Mouse (Mus musculus): Measurements from ENCODE around the gene Pde4d.

The Pde4d gene

GRCm38 (mm10) chr13:109260796-109261516 lies 811.2 kb downstream of the Pde4d start:
- DNase-seq: no peak

GRCm38 (mm10) chr13:109261642-109262220 lies 812.0 kb downstream of the Pde4d start:
- no peak for DNase-seq

- no peak for DNase-seq
Observed at GRCm38 (mm10) chr13:109262501-109262900, 812.8 kb downstream of the Pde4d start.

GRCm38 (mm10) chr13:109263833-109264232 lies 814.1 kb downstream of the Pde4d start:
- DNase-seq: no peak

GRCm38 (mm10) chr13:109268253-109268652 lies 818.5 kb downstream of the Pde4d start:
- no peak for DNase-seq

- no peak for DNase-seq
Observed at GRCm38 (mm10) chr13:109268659-109269322, 819.0 kb downstream of the Pde4d start.

- DNase-seq: no peak
Observed at GRCm38 (mm10) chr13:109274869-109275268, 825.1 kb downstream of the Pde4d start.

- DNase-seq: no peak
Observed at GRCm38 (mm10) chr13:109277792-109278191, 828.0 kb downstream of the Pde4d start.

- DNase-seq: no peak
Observed at GRCm38 (mm10) chr13:109278504-109278912, 828.8 kb downstream of the Pde4d start.

GRCm38 (mm10) chr13:109279211-109279610 lies 829.5 kb downstream of the Pde4d start:
- no peak for DNase-seq

GRCm38 (mm10) chr13:109280433-109280832 lies 830.7 kb downstream of the Pde4d start:
- peak; percentile 21 for DNase-seq

GRCm38 (mm10) chr13:109287465-109287864 lies 837.7 kb downstream of the Pde4d start:
- DNase-seq: no peak

GRCm38 (mm10) chr13:109290922-109291321 lies 841.2 kb downstream of the Pde4d start:
- DNase-seq: no peak

- DNase-seq: no peak
Observed at GRCm38 (mm10) chr13:109293011-109293410, 843.3 kb downstream of the Pde4d start.

- no peak for DNase-seq
Observed at GRCm38 (mm10) chr13:109296347-109297037, 846.7 kb downstream of the Pde4d start.

- DNase-seq: no peak
Observed at GRCm38 (mm10) chr13:109298852-109299251, 849.1 kb downstream of the Pde4d start.

GRCm38 (mm10) chr13:109299511-109300250 lies 849.9 kb downstream of the Pde4d start:
- DNase-seq: no peak

GRCm38 (mm10) chr13:109312542-109312941 lies 862.8 kb downstream of the Pde4d start:
- DNase-seq: no peak

- DNase-seq: no peak
Observed at GRCm38 (mm10) chr13:109315608-109316007, 865.9 kb downstream of the Pde4d start.

GRCm38 (mm10) chr13:109317644-109318043 lies 867.9 kb downstream of the Pde4d start:
- DNase-seq: no peak

- DNase-seq: no peak
Observed at GRCm38 (mm10) chr13:109318434-109318998, 868.8 kb downstream of the Pde4d start.

- no peak for DNase-seq
Observed at GRCm38 (mm10) chr13:109326061-109326460, 876.3 kb downstream of the Pde4d start.
